Mouse (Mus musculus): Measurements from ENCODE around the gene Ndrg4. TPM values are rescaled to one million over a fixed set of nuclear protein-coding genes. Genes with fewer than 3 reads are reported as not detected.
A peak's percentile ranks its signal among the peaks of the same experiment; 100 is the strongest.

The Ndrg4 gene
- polyA plus RNA-seq, 1 experiment from 2014 or later: 22.0 TPM

- WGBS: 76% methylated on average over 19 of the region's 19 CpGs
- peak; percentile 31 for ATAC-seq (replicated peaks; ENCODE audit: low FRiP score, low read depth)
- peak; percentile 87 for TF ChIP-seq CTCF (IDR thresholded peaks at IDR 0.05; ENCODE audit: low read depth)
Measured at GRCm38 (mm10) chr8:95713100-95714010, 36.6 kb downstream of the Ndrg4 start.

GRCm38 (mm10) chr8:95714367-95714766, 37.6 kb downstream of the Ndrg4 start:
- Histone ChIP-seq H3K27me3 (ENCODE audit: insufficient read depth, low read length) (no peaks in the 10 kb centered on the region), H3K9ac (ENCODE audit: low read depth, low read length) (no peak overlapping the region), H3K36me3 (ENCODE audit: insufficient read depth, low read length) (peaks cover 8% of the 10 kb centered on the region; the same call in 1 of the 2 replicates), H3K4me2 (ENCODE audit: low read length) (no peak overlapping the region), H3K27ac (no peak overlapping the region), H3K9me3 (replicated peaks; ENCODE audit: low read length) (no peaks in the 10 kb centered on the region), H3K4me1 (replicated peaks; ENCODE audit: insufficient read depth, low read length) (no peaks in the 10 kb centered on the region; the same call in 1 of the 2 replicates), H3K4me3 (replicated peaks; ENCODE audit: low read depth, low read length) (no peak overlapping the region)
- DNase-seq (ENCODE audit: low spot score) (no peak), ATAC-seq (replicated peaks; ENCODE audit: low FRiP score, low read depth) (no peak)
- TF ChIP-seq CTCF (IDR thresholded peaks at IDR 0.05; ENCODE audit: low read depth): no peak
- 98% methylated on average over 4 of the region's 4 CpGs for WGBS

More at GRCm38 (mm10) chr8:95713100-95714010, 36.6 kb downstream of the Ndrg4 start:
- Histone ChIP-seq H3K4me1 (replicated peaks; ENCODE audit: insufficient read depth, low read length) (no peaks in the 10 kb centered on the region; the same call in 1 of the 2 replicates), H3K4me2 (ENCODE audit: low read length) (no peak overlapping the region), H3K4me3 (replicated peaks; ENCODE audit: low read depth, low read length) (no peak overlapping the region), H3K9me3 (replicated peaks; ENCODE audit: low read length) (no peaks in the 10 kb centered on the region), H3K36me3 (ENCODE audit: insufficient read depth, low read length) (0 out of 2 replicates have a peak, but pooled peaks cover 3% of the 10 kb centered on the region), H3K27ac (no peak overlapping the region), H3K27me3 (ENCODE audit: insufficient read depth, low read length) (no peaks in the 10 kb centered on the region), H3K9ac (ENCODE audit: low read depth, low read length) (no peak overlapping the region)
- peak; percentile 69 for DNase-seq (ENCODE audit: low spot score)

- Histone ChIP-seq H3K4me3 (replicated peaks; ENCODE audit: low read depth, low read length) (peak overlapping the region; percentile 88; the same call in 1 of the 2 replicates), H3K27me3 (ENCODE audit: insufficient read depth, low read length) (no peaks in the 10 kb centered on the region), H3K9ac (ENCODE audit: low read depth, low read length) (no peak overlapping the region), H3K9me3 (replicated peaks; ENCODE audit: low read length) (no peaks in the 10 kb centered on the region), H3K36me3 (ENCODE audit: insufficient read depth, low read length) (peaks cover 13% of the 10 kb centered on the region; the same call in 1 of the 2 replicates), H3K4me1 (replicated peaks; ENCODE audit: insufficient read depth, low read length) (no peaks in the 10 kb centered on the region; the same call in 1 of the 2 replicates), H3K27ac (no peak overlapping the region; the same call in 1 of the 2 replicates), H3K4me2 (ENCODE audit: low read length) (peak overlapping the region; percentile 97)
- DNase-seq (ENCODE audit: low spot score) (no peak), ATAC-seq (replicated peaks; ENCODE audit: low FRiP score, low read depth) (no peak)
- TF ChIP-seq CTCF (IDR thresholded peaks at IDR 0.05; ENCODE audit: low read depth): no peak
- WGBS: 90% methylated on average over 6 of the region's 6 CpGs
Measured at GRCm38 (mm10) chr8:95714837-95715413, 38.1 kb downstream of the Ndrg4 start.

- DNase-seq (ENCODE audit: low spot score): peak; percentile 90
- Histone ChIP-seq H3K27ac (peak within 1 kb of the TSS; percentile 57), H3K9ac (ENCODE audit: low read depth, low read length) (peak within 1 kb of the TSS; percentile 82), H3K9me3 (replicated peaks; ENCODE audit: low read length) (no peaks in the 10 kb centered on the region), H3K27me3 (ENCODE audit: insufficient read depth, low read length) (no peaks in the 10 kb centered on the region), H3K4me2 (ENCODE audit: low read length) (peak within 1 kb of the TSS; percentile 97), H3K4me3 (replicated peaks; ENCODE audit: low read depth, low read length) (peak within 1 kb of the TSS; percentile 88), H3K4me1 (replicated peaks; ENCODE audit: insufficient read depth, low read length) (no peaks in the 10 kb centered on the region; the same call in 1 of the 2 replicates), H3K36me3 (ENCODE audit: insufficient read depth, low read length) (peaks cover 17% of the 10 kb centered on the region; the same call in 1 of the 2 replicates)
- WGBS: under 1% methylated on average over 79 of the region's 79 CpGs
- TF ChIP-seq CTCF (IDR thresholded peaks at IDR 0.05; ENCODE audit: low read depth): no peak
- ATAC-seq (replicated peaks; ENCODE audit: low FRiP score, low read depth): peak; percentile 80
Measured at GRCm38 (mm10) chr8:95715676-95716531, 39.1 kb downstream of the Ndrg4 start, which contains the start of gene Setd6. Gene Setd6 (plus strand): TSS chr8:95715881.

GRCm38 (mm10) chr8:95716546-95717335, 40.0 kb downstream of the Ndrg4 start:
- Histone ChIP-seq H3K9me3 (replicated peaks; ENCODE audit: low read length) (no peaks in the 10 kb centered on the region), H3K27me3 (ENCODE audit: insufficient read depth, low read length) (no peaks in the 10 kb centered on the region), H3K4me3 (replicated peaks; ENCODE audit: low read depth, low read length) (peak overlapping the region; percentile 88), H3K4me1 (replicated peaks; ENCODE audit: insufficient read depth, low read length) (no peaks in the 10 kb centered on the region; the same call in 1 of the 2 replicates), H3K27ac (peak overlapping the region; percentile 57; the same call in 1 of the 2 replicates), H3K9ac (ENCODE audit: low read depth, low read length) (peak overlapping the region; percentile 82), H3K4me2 (ENCODE audit: low read length) (peak overlapping the region; percentile 97), H3K36me3 (ENCODE audit: insufficient read depth, low read length) (peaks cover 23% of the 10 kb centered on the region; the same call in 1 of the 2 replicates)
- DNase-seq (ENCODE audit: low spot score) (no peak), ATAC-seq (replicated peaks; ENCODE audit: low FRiP score, low read depth) (no peak)
- 13% methylated on average over 21 of the region's 21 CpGs for WGBS
- TF ChIP-seq CTCF (IDR thresholded peaks at IDR 0.05; ENCODE audit: low read depth): no peak

Measured in kidney, postnatal 0 days (tissue).